Mouse (Mus musculus) forebrain, embryonic 12.5 days (tissue): ENCODE measurements around the gene Gnas. TPM values are rescaled to one million over a fixed set of nuclear protein-coding genes. Genes with fewer than 3 reads are reported as not detected.

Experiments used
- ATAC-seq: fragments of 200-750 bp; cut with Nextera tagmentation; 2 replicates; pipeline ENCODE4 v1.8.0; 2017; ENCODE audit warnings: moderate TSS enrichment; ENCODE audit not compliant: low FRiP score
- H3K27ac ChIP-seq: fragments of 300-500 bp; sonication (generic); 2 replicates; pipeline ENCODE4 v1.5.1; 2016; ENCODE audit warnings: mild to moderate bottlenecking
- H3K27me3 ChIP-seq: fragments of 300-500 bp; sonication (generic); 2 replicates; pipeline ENCODE4 v1.6.1; 2016; ENCODE audit warnings: mild to moderate bottlenecking
- H3K36me3 ChIP-seq: fragments of 300-500 bp; sonication (generic); replicated peaks from 2 replicates; pipeline ENCODE4 v1.6.1; 2016; ENCODE audit warnings: mild to moderate bottlenecking
- H3K4me1 ChIP-seq: fragments of 300-500 bp; sonication (generic); 2 replicates; pipeline ENCODE4 v1.6.1; 2016
- H3K4me2 ChIP-seq: fragments of 300-500 bp; sonication (generic); 2 replicates; pipeline ENCODE4 v1.6.1; 2016; ENCODE audit warnings: mild to moderate bottlenecking, moderate library complexity
- H3K4me3 ChIP-seq: fragments of 300-500 bp; sonication (generic); replicated peaks from 2 replicates; pipeline ENCODE4 v1.5.1; 2016; ENCODE audit warnings: mild to moderate bottlenecking
- H3K9ac ChIP-seq: fragments of 300-500 bp; sonication (generic); 2 replicates; pipeline ENCODE4 v1.6.1; 2016; ENCODE audit warnings: mild to moderate bottlenecking
- H3K9me3 ChIP-seq: fragments of 300-500 bp; sonication (generic); 2 replicates; pipeline ENCODE4 v1.6.1; 2016
- WGBS: fragments of 180-500 bp; shearing (Covaris S2); methylation state at CpG from one replicate; pipeline ENCODE4 v1.1.7; 2016; 5-methylcytosine and 5-hydroxymethylcytosine counted together
- polyA plus RNA-seq: library from polyadenylated mRNA; unstranded; fragments of >200 nt; fragmentation: Nextera tagmentation; extraction: Ambion mirVana; gene quantifications from 2 replicates; pipeline ENCODE4 v1.2.1, GENCODE M21; 2016

Gene Gnas
- polyA plus RNA-seq = 1,283 and 1,309 TPM in 2 replicates

- H3K9me3 ChIP-seq = peaks cover 34% of the 10 kb centered on the region
- H3K4me1 ChIP-seq = peaks cover 6% of the 10 kb centered on the region; the same call in 1 of the 2 replicates
- peak within 1 kb of the TSS; percentile 46 for H3K4me2 ChIP-seq
- H3K9ac ChIP-seq = no peak within 1 kb of the TSS
- H3K27me3 ChIP-seq = peaks cover 65% of the 10 kb centered on the region
- 0 out of 2 replicates have a peak, but pooled peaks have one; percentile 28 for ATAC-seq
- peaks cover 76% of the 10 kb centered on the region for H3K36me3 ChIP-seq
- H3K4me3 ChIP-seq = peak within 1 kb of the TSS; percentile 28
- WGBS = 54% methylated on average over 19 of the region's 19 CpGs
- no peak within 1 kb of the TSS for H3K27ac ChIP-seq
These were observed at the start of gene Gnas for GRCm38 (mm10) chr2:174284011-174284410. Gnas (plus strand) TSS chr2:174284320.

- whole genome bisulfite sequencing = 92% methylated on average over 5 of the region's 5 CpGs
- Histone ChIP-seq H3K9ac (no peak overlapping the region), H3K9me3 (no peaks in the 10 kb centered on the region), H3K4me2 (no peak overlapping the region), H3K27me3 (no peaks in the 10 kb centered on the region), H3K4me3 (no peak overlapping the region), H3K4me1 (no peaks in the 10 kb centered on the region), H3K27ac (no peak overlapping the region), H3K36me3 (no peaks in the 10 kb centered on the region)
- no peak for ATAC-seq
These were observed 41.7 kb upstream of the Gnas start for GRCm38 (mm10) chr2:174242431-174242830.

- Histone ChIP-seq H3K36me3 (no peaks in the 10 kb centered on the region), H3K4me2 (no peak overlapping the region), H3K9ac (no peak overlapping the region), H3K27me3 (no peaks in the 10 kb centered on the region), H3K27ac (no peak overlapping the region), H3K4me1 (peaks cover 6% of the 10 kb centered on the region), H3K9me3 (no peaks in the 10 kb centered on the region), H3K4me3 (no peak overlapping the region)
- ATAC-seq = no peak
These were observed 32.2 kb upstream of the Gnas start for GRCm38 (mm10) chr2:174251963-174252362.

- Histone ChIP-seq H3K4me2 (no peak overlapping the region), H3K4me1 (peaks cover 32% of the 10 kb centered on the region), H3K27me3 (no peaks in the 10 kb centered on the region), H3K4me3 (no peak overlapping the region), H3K9me3 (no peaks in the 10 kb centered on the region), H3K36me3 (no peaks in the 10 kb centered on the region), H3K9ac (no peak overlapping the region), H3K27ac (no peak overlapping the region)
- no peak for ATAC-seq
- 20% methylated on average over 2 of the region's 2 CpGs for WGBS
These were observed 26.8 kb upstream of the Gnas start for GRCm38 (mm10) chr2:174257312-174257711.

GRCm38 (mm10) chr2:174260004-174260403 is 24.1 kb upstream of the Gnas start:
- Histone ChIP-seq H3K4me1 (peaks cover 32% of the 10 kb centered on the region), H3K27ac (no peak overlapping the region)
- WGBS = 9% methylated on average over 3 of the region's 3 CpGs

GRCm38 (mm10) chr2:174260908-174261800 is 23.0 kb upstream of the Gnas start:
- H3K4me2 ChIP-seq = no peak overlapping the region
- no peak for ATAC-seq
- peaks cover 12% of the 10 kb centered on the region; the same call in 1 of the 2 replicates for H3K36me3 ChIP-seq
- no peak overlapping the region for H3K9ac ChIP-seq
- H3K27me3 ChIP-seq = no peaks in the 10 kb centered on the region
- no peaks in the 10 kb centered on the region for H3K9me3 ChIP-seq
- 5% methylated on average over 4 of the region's 4 CpGs for WGBS
- peaks cover 26% of the 10 kb centered on the region for H3K4me1 ChIP-seq
- H3K4me3 ChIP-seq = no peak overlapping the region
- no peak overlapping the region for H3K27ac ChIP-seq

More at GRCm38 (mm10) chr2:174260004-174260403, 24.1 kb upstream of the Gnas start:
- H3K9me3 ChIP-seq = no peaks in the 10 kb centered on the region
- H3K4me3 ChIP-seq = no peak overlapping the region
- H3K27me3 ChIP-seq = no peaks in the 10 kb centered on the region
- H3K4me2 ChIP-seq = no peak overlapping the region
- no peak overlapping the region for H3K9ac ChIP-seq
- peaks cover 4% of the 10 kb centered on the region; the same call in 1 of the 2 replicates for H3K36me3 ChIP-seq
- no peak for ATAC-seq

GRCm38 (mm10) chr2:174261801-174262200 is 22.3 kb upstream of the Gnas start:
- H3K4me3 ChIP-seq = no peak overlapping the region
- no peak overlapping the region for H3K4me2 ChIP-seq
- no peak overlapping the region for H3K9ac ChIP-seq
- WGBS = 40% methylated on average over 6 of the region's 6 CpGs
- no peak for ATAC-seq
- H3K4me1 ChIP-seq = peaks cover 26% of the 10 kb centered on the region
- peaks cover 14% of the 10 kb centered on the region for H3K36me3 ChIP-seq
- no peaks in the 10 kb centered on the region for H3K27me3 ChIP-seq
- no peaks in the 10 kb centered on the region for H3K9me3 ChIP-seq
- no peak overlapping the region for H3K27ac ChIP-seq

GRCm38 (mm10) chr2:174263110-174263815 is 20.9 kb upstream of the Gnas start:
- no peak for ATAC-seq
- H3K4me1 ChIP-seq = peaks cover 26% of the 10 kb centered on the region
- WGBS = 93% methylated on average over 5 of the region's 5 CpGs
- no peaks in the 10 kb centered on the region for H3K27me3 ChIP-seq
- no peak overlapping the region for H3K4me3 ChIP-seq
- H3K4me2 ChIP-seq = no peak overlapping the region
- H3K9me3 ChIP-seq = no peaks in the 10 kb centered on the region
- H3K27ac ChIP-seq = no peak overlapping the region
- H3K36me3 ChIP-seq = peaks cover 29% of the 10 kb centered on the region
- no peak overlapping the region for H3K9ac ChIP-seq

- H3K4me3 ChIP-seq = no peak overlapping the region
- no peak for ATAC-seq
- H3K36me3 ChIP-seq = peaks cover 36% of the 10 kb centered on the region
- no peak overlapping the region for H3K27ac ChIP-seq
- H3K4me1 ChIP-seq = peaks cover 23% of the 10 kb centered on the region
- WGBS = 75% methylated on average over 8 of the region's 8 CpGs
- no peak overlapping the region for H3K9ac ChIP-seq
- H3K9me3 ChIP-seq = no peaks in the 10 kb centered on the region
- H3K4me2 ChIP-seq = no peak overlapping the region
- no peaks in the 10 kb centered on the region for H3K27me3 ChIP-seq
These were observed 19.9 kb upstream of the Gnas start for GRCm38 (mm10) chr2:174264248-174264647.

- no peak overlapping the region for H3K9ac ChIP-seq
- H3K27me3 ChIP-seq = no peaks in the 10 kb centered on the region
- ATAC-seq = no peak
- 86% methylated on average over 7 of the region's 7 CpGs for WGBS
- no peak overlapping the region for H3K4me3 ChIP-seq
- H3K36me3 ChIP-seq = peaks cover 51% of the 10 kb centered on the region
- no peak overlapping the region for H3K27ac ChIP-seq
- no peak overlapping the region for H3K4me2 ChIP-seq
- no peaks in the 10 kb centered on the region for H3K4me1 ChIP-seq
- no peaks in the 10 kb centered on the region for H3K9me3 ChIP-seq
These were observed 13.7 kb upstream of the Gnas start for GRCm38 (mm10) chr2:174270416-174270815.

- no peak for ATAC-seq
- Histone ChIP-seq H3K9me3 (no peaks in the 10 kb centered on the region), H3K4me3 (no peak overlapping the region), H3K9ac (no peak overlapping the region), H3K27me3 (no peaks in the 10 kb centered on the region), H3K27ac (no peak overlapping the region), H3K4me1 (no peaks in the 10 kb centered on the region), H3K4me2 (no peak overlapping the region), H3K36me3 (peaks cover 47% of the 10 kb centered on the region)
- WGBS = 92% methylated on average over 6 of the region's 6 CpGs
These were observed 12.7 kb upstream of the Gnas start for GRCm38 (mm10) chr2:174271459-174271858.

GRCm38 (mm10) chr2:174273131-174273530 is 11.0 kb upstream of the Gnas start:
- Histone ChIP-seq H3K9ac (no peak overlapping the region), H3K4me3 (no peak overlapping the region), H3K27me3 (no peaks in the 10 kb centered on the region), H3K36me3 (peaks cover 34% of the 10 kb centered on the region), H3K4me1 (no peaks in the 10 kb centered on the region), H3K27ac (no peak overlapping the region), H3K4me2 (no peak overlapping the region), H3K9me3 (no peaks in the 10 kb centered on the region)
- no peak for ATAC-seq
- WGBS = 90% methylated on average over 5 of the region's 5 CpGs
